Mouse (Mus musculus) thymus, adult 2 months (tissue): ENCODE measurements around the gene Ch25h.

Source experiments
- CTCF ChIP-seq: fragments of 200-500 bp; IDR thresholded peaks from 2 replicates; pipeline ENCODE4 v1.5.1; 2012; ENCODE audit warnings: mild to moderate bottlenecking, control low read depth, low read length, moderate library complexity, borderline replicate concordance; ENCODE audit not compliant: control insufficient read depth, poor library complexity, insufficient read depth; ENCODE audit errors: extremely low read depth
- POLR2A ChIP-seq: fragments of 200-500 bp; IDR thresholded peaks from 2 replicates; pipeline ENCODE4 v1.6.1; 2012; ENCODE audit warnings: mild to moderate bottlenecking, low read length, control low read depth, moderate library complexity; ENCODE audit not compliant: control insufficient read depth, poor library complexity, insufficient read depth; ENCODE audit errors: extremely low read depth

DNA sequence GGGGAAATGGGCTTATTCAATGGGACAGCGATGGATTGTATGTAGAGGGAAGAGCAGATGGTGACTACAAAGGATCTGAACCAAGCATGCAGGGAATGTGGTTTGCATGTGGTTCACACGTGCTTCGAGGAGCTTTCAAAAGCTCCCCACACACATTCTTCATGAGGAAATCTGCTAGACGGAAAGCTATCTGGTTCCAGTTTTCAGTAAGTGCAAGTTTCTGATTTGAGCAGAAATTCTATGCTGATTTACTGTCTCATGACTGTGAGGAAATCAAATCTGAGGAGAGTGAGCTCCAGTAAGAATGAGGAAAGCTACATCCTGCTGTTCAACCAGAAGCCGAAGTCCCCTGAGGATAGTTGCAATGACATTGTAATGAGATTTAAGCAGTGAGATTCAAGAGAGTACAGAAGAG is 39.8 kb downstream of the Ch25h start:
- TF ChIP-seq CTCF (no peak), POLR2A (no peak)
